Mouse (Mus musculus): ENCODE results near the gene Magi2. TPM values are rescaled to one million over a fixed set of nuclear protein-coding genes. Genes with fewer than 3 reads are reported as not detected.
"Not testable (repeated sequence)": the region's sequence is repeated elsewhere in the genome, so short reads cannot be mapped to it uniquely, and the experiment has no call there.

Gene Magi2
- polyA plus RNA-seq, 1 experiment = 0.79 TPM

DNA sequence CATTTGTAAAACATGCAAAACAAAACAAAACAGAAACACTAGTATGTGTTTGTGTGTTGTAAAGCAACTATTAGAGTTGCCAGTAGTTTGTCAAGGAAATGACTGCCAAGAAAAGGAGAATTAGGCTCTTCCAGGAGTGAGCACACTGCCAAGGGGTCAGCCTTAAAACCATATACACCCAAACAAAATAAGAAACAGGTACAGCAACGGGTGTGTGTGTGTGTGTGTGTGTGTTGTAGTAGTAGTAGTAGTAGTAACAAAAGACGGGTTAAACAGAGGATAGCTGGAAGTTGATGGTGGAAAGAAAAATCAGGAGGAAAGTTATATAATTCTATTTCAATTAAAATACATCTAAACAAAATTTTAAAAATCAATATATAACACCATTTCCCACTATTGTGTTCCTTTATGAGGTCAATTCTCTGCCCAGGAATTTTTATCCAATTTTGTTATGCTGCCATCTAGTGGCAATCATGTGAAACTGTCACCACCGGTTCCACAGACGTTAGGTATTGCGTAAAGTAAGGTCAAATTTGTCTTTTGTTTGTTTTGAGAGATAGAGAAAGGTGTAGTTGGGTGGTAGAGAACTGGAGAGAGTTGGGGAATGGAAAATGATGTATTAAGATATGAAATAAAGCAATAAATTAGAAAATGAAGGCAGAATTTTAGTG, 174.0 kb downstream of the Magi2 start:
- WGBS = 51% methylated on average over 5 of the region's 5 CpGs
- Histone ChIP-seq H3K36me3 (ENCODE audit: control insufficient read depth, insufficient read depth, low read length) (no peaks in the 10 kb centered on the region), H3K27ac (ENCODE audit: insufficient read depth, low read length) (no peak overlapping the region), H3K4me1 (ENCODE audit: control insufficient read depth, insufficient read depth, insufficient read length) (no peaks in the 10 kb centered on the region), H3K4me3 (ENCODE audit: extremely low read depth, insufficient read depth, insufficient read length) (no peak overlapping the region), H3K27me3 (ENCODE audit: control insufficient read depth, insufficient read depth, low read length) (no peaks in the 10 kb centered on the region)
- no peak for DNase-seq (ENCODE audit: low read depth in 1 of 2, low spot score in 2 of 2)
- TF ChIP-seq POLR2A (IDR thresholded peaks at IDR 0.05; ENCODE audit: low read depth, low read length) = no peak

DNA sequence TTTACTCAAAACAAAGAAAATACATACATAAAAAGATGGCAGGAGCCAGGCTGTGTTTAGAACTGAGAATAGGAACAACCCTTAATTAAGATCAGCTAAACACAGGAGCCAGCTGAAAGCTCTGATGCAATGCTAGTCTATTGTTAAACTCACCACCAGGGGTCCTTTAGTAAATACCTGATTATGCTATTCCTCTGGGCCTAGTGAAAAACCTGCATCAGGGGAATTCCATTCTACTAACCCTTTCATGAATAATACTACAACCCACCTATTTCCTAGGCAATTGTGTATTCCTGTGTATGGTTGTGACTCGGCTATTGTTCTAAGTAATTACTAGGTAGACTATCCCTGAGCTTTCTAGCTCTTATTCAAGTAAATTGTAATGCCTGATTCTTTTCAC, 177.4 kb downstream of the Magi2 start:
- not testable (repeated sequence) for H3K36me3 ChIP-seq (ENCODE audit: control insufficient read depth, insufficient read depth, low read length); DNase-seq (ENCODE audit: low read depth in 1 of 2, low spot score in 2 of 2); H3K4me1 ChIP-seq (ENCODE audit: control insufficient read depth, insufficient read depth, insufficient read length); H3K4me3 ChIP-seq (ENCODE audit: extremely low read depth, insufficient read depth, insufficient read length); H3K27me3 ChIP-seq (ENCODE audit: control insufficient read depth, insufficient read depth, low read length); H3K27ac ChIP-seq (ENCODE audit: insufficient read depth, low read length)
- WGBS = 88% methylated on average over 1 of the region's 1 CpGs

- 83% methylated on average over 4 of the region's 4 CpGs for WGBS
- Histone ChIP-seq H3K27ac (ENCODE audit: insufficient read depth, low read length) (no peak overlapping the region), H3K27me3 (ENCODE audit: control insufficient read depth, insufficient read depth, low read length) (no peaks in the 10 kb centered on the region), H3K36me3 (ENCODE audit: control insufficient read depth, insufficient read depth, low read length) (no peaks in the 10 kb centered on the region), H3K4me1 (ENCODE audit: control insufficient read depth, insufficient read depth, insufficient read length) (no peaks in the 10 kb centered on the region), H3K4me3 (ENCODE audit: extremely low read depth, insufficient read depth, insufficient read length) (no peak overlapping the region)
- DNase-seq (ENCODE audit: low read depth in 1 of 2, low spot score in 2 of 2) = no peak
- TF ChIP-seq POLR2A (IDR thresholded peaks at IDR 0.05; ENCODE audit: low read depth, low read length) (no peak), CTCF (IDR thresholded peaks at IDR 0.05; ENCODE audit: extremely low read depth, insufficient read depth, insufficient read length, insufficient replicate concordance) (no peak)
Observed at GRCm38 (mm10) chr5:19414556-19414955, 187.7 kb downstream of the Magi2 start.

DNA sequence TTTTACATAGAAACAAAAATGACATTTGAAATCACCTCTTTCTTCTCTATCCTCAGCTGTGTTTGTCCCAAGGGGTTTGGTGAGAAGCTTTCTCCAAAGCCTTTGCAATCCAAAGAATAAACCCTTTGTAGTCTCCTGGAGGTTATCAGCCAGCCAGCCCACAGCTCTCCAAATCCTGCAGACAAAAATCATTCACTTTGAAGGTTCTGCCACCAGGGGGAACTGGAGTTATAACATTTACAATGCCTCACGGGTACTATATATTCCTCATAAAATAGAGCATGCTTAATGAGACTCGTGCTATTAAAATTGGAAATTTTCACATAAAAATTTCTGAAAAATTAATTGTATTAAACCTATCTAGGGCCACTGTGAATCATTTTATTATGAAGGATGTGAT, 202.5 kb downstream of the Magi2 start:
- Histone ChIP-seq H3K4me3 (ENCODE audit: extremely low read depth, insufficient read depth, insufficient read length) (no peak overlapping the region), H3K4me1 (ENCODE audit: control insufficient read depth, insufficient read depth, insufficient read length) (no peaks in the 10 kb centered on the region), H3K27me3 (ENCODE audit: control insufficient read depth, insufficient read depth, low read length) (no peaks in the 10 kb centered on the region), H3K36me3 (ENCODE audit: control insufficient read depth, insufficient read depth, low read length) (no peaks in the 10 kb centered on the region), H3K27ac (ENCODE audit: insufficient read depth, low read length) (no peak overlapping the region)
- WGBS = 18% methylated on average over 2 of the region's 2 CpGs
- no peak for TF ChIP-seq CTCF (IDR thresholded peaks at IDR 0.05; ENCODE audit: extremely low read depth, insufficient read depth, insufficient read length, insufficient replicate concordance)
- no peak for TF ChIP-seq POLR2A (IDR thresholded peaks at IDR 0.05; ENCODE audit: low read depth, low read length)
- DNase-seq (ENCODE audit: low read depth in 1 of 2, low spot score in 2 of 2) = no peak

- TF ChIP-seq CTCF (IDR thresholded peaks at IDR 0.05; ENCODE audit: extremely low read depth, insufficient read depth, insufficient read length, insufficient replicate concordance) = no peak
- TF ChIP-seq POLR2A (IDR thresholded peaks at IDR 0.05; ENCODE audit: low read depth, low read length) = no peak
- Histone ChIP-seq H3K36me3 (ENCODE audit: control insufficient read depth, insufficient read depth, low read length) (no peaks in the 10 kb centered on the region), H3K27me3 (ENCODE audit: control insufficient read depth, insufficient read depth, low read length) (no peaks in the 10 kb centered on the region), H3K4me1 (ENCODE audit: control insufficient read depth, insufficient read depth, insufficient read length) (no peaks in the 10 kb centered on the region), H3K27ac (ENCODE audit: insufficient read depth, low read length) (no peak overlapping the region), H3K4me3 (ENCODE audit: extremely low read depth, insufficient read depth, insufficient read length) (no peak overlapping the region)
- no peak for DNase-seq (ENCODE audit: low read depth in 1 of 2, low spot score in 2 of 2)
Observed at GRCm38 (mm10) chr5:19462541-19462940, 235.7 kb downstream of the Magi2 start.

DNA sequence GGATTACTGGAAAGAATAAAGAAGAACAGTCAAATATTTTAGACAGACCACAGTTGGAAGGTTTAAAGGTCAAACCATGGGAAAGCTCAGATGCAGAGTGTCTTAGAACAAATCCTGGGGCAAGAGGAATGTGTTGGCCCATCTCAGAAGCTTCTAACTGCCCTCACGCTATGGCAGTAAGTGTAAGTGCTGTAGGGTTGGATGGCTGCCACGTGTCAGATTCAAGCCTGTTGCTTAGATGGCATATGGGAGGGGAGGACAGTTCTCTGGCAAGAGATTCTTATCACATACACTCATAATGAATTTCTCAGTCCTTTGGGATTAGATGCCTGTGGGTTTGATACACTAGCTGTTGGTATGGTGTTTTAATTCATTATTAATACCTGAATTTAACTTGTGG, 238.5 kb downstream of the Magi2 start:
- H3K27me3 ChIP-seq (ENCODE audit: control insufficient read depth, insufficient read depth, low read length) = no peaks in the 10 kb centered on the region
- 60% methylated on average over 2 of the region's 2 CpGs for WGBS
- no peak overlapping the region for H3K27ac ChIP-seq (ENCODE audit: insufficient read depth, low read length)
- H3K4me3 ChIP-seq (ENCODE audit: extremely low read depth, insufficient read depth, insufficient read length) = no peak overlapping the region
- H3K4me1 ChIP-seq (ENCODE audit: control insufficient read depth, insufficient read depth, insufficient read length) = no peaks in the 10 kb centered on the region
- no peaks in the 10 kb centered on the region for H3K36me3 ChIP-seq (ENCODE audit: control insufficient read depth, insufficient read depth, low read length)
- no peak for TF ChIP-seq CTCF (IDR thresholded peaks at IDR 0.05; ENCODE audit: extremely low read depth, insufficient read depth, insufficient read length, insufficient replicate concordance)
- no peak for TF ChIP-seq POLR2A (IDR thresholded peaks at IDR 0.05; ENCODE audit: low read depth, low read length)
- DNase-seq (ENCODE audit: low read depth in 1 of 2, low spot score in 2 of 2) = no peak

DNA sequence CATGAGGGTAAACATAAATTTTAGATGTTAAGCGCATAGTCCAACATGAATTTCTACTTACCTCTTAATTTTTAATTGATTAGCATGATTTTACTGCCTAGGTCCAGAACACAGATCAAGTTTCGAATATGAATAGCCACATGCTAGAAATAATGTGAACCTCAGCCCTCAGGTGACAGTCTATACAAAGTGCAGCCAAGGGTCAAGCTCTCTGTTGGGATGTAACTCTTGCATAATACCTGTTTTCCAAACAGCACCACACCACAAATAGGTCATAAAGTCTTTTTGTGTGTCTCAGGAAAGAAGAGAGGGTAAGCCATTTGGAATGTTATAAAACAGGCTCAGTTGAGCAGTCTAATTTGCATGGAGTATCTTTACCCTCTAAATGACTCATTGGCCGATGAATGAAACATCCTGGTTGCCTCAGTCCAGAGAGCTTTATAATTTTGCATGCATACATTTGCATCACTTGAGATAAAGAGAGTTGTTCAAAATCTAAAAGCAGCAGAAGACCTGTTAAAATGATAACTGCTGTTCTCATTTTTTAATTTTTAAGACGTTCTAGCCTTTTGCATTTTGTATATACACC, 246.1 kb downstream of the Magi2 start:
- 81% methylated on average over 4 of the region's 4 CpGs for WGBS

More for the DNA sequence above, 246.1 kb downstream of the Magi2 start:
- no peak for TF ChIP-seq POLR2A (IDR thresholded peaks at IDR 0.05; ENCODE audit: low read depth, low read length)
- Histone ChIP-seq H3K27ac (ENCODE audit: insufficient read depth, low read length) (no peak overlapping the region), H3K27me3 (ENCODE audit: control insufficient read depth, insufficient read depth, low read length) (no peaks in the 10 kb centered on the region), H3K4me3 (ENCODE audit: extremely low read depth, insufficient read depth, insufficient read length) (no peak overlapping the region), H3K4me1 (ENCODE audit: control insufficient read depth, insufficient read depth, insufficient read length) (no peaks in the 10 kb centered on the region), H3K36me3 (ENCODE audit: control insufficient read depth, insufficient read depth, low read length) (no peaks in the 10 kb centered on the region)
- DNase-seq (ENCODE audit: low read depth in 1 of 2, low spot score in 2 of 2) = no peak
